In the genomic region with DNA sequence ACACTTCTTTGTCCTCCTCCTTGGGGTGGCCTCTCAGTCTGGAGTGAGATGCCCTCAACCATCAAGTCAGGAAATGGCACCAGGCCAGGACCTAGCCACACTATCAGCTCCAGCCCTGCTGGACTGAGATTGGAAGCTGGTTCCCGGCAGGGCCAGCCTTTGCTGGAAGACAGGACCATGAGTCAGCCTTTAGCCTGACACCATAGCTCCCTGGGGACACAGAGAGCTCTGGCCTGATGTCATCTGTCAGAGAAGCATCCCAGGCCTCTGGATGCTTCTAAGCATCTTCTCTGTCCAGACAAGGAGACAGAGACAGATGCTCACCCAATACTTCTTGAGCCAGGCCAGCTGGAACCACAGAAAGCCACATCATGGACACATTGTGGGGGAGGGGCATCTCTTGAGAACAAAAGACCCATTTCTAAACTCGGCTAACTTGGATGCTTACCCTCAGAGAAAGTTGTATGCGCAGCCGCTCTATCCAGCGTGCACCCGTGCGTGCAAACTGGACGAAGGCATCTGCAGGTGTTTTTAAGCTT, we compare ENCODE assay signal across 9 mouse cellular contexts. TPM values are rescaled to one million over a fixed set of nuclear protein-coding genes. Genes with fewer than 3 reads are reported as not detected.
DNase-seq lines count a peak whose midpoint lies in the region; ATAC-seq lines count a peak whose summit lies in the region.
"Had no signal": no experiment of that assay in that cellular context is flagged by ENCODE, and none has a peak within 500 bp of the region (broad histone marks: within the 10 kb centered on the region; RNA-seq: fewer than 3 reads in every experiment).

No protein-coding gene starts in this region.

- H3K36me3 ChIP-seq in forebrain, embryonic 16.5 days (ENCODE audit: control insufficient read depth, insufficient read depth) = no peaks in the 10 kb centered on the region
- H3K36me3 ChIP-seq in hindbrain, embryonic 15.5 days = no peaks in the 10 kb centered on the region
- H3K36me3 ChIP-seq: lung, embryonic 15.5 days had no signal

- H3K27me3 ChIP-seq in forebrain, embryonic 16.5 days (replicated peaks; ENCODE audit: control insufficient read depth, insufficient read depth, low read length) = no peaks in the 10 kb centered on the region
- H3K27me3 ChIP-seq in hindbrain, embryonic 15.5 days = no peaks in the 10 kb centered on the region

- peak; percentile 42 for DNase-seq in gastrocnemius, adult 18-20 months (ENCODE audit: low spot score)
- DNase-seq in gastrocnemius, postnatal 25 days = no peak
- peak; percentile 55 for DNase-seq in 3134 (ENCODE audit: extremely low read depth, insufficient read length, low spot score)
- peak; percentile 75 for DNase-seq in brain, adult 2 months (ENCODE audit: low read depth, low spot score)
- peak; percentile 36 for DNase-seq in telencephalon, adult 2 months (ENCODE audit: low read depth, low spot score)
- no peak for DNase-seq in spleen, adult 12 weeks (ENCODE audit: low spot score)

- H3K4me1 ChIP-seq in forebrain, embryonic 16.5 days (replicated peaks; ENCODE audit: control insufficient read depth, insufficient read depth, low read length) = peaks cover 25% of the 10 kb centered on the region
- H3K4me1 ChIP-seq in hindbrain, embryonic 15.5 days (replicated peaks) = peaks cover 28% of the 10 kb centered on the region

- H3K4me3 ChIP-seq in forebrain, embryonic 16.5 days (replicated peaks; ENCODE audit: low read length) = peak overlapping the region; percentile 92
- H3K4me3 ChIP-seq in hindbrain, embryonic 15.5 days = peak overlapping the region; percentile 53
- H3K4me3 ChIP-seq: lung, embryonic 15.5 days had no signal

- 18% methylated on average over 8 of the region's 8 CpGs for WGBS in forebrain, embryonic 16.5 days
- 14% methylated on average over 8 of the region's 8 CpGs for WGBS in hindbrain, embryonic 15.5 days

- ATAC-seq in forebrain, embryonic 16.5 days = no peak
- no peak for ATAC-seq in hindbrain, embryonic 15.5 days (ENCODE audit: low FRiP score, low read depth)

- peak overlapping the region; percentile 97 for H3K9ac ChIP-seq in forebrain, embryonic 16.5 days (replicated peaks; ENCODE audit: low read depth, low read length)
- peak overlapping the region; percentile 78 for H3K9ac ChIP-seq in hindbrain, embryonic 15.5 days
- H3K9ac ChIP-seq: lung, embryonic 15.5 days had no signal

- H3K4me2 ChIP-seq in forebrain, embryonic 16.5 days (ENCODE audit: low read length) = peak overlapping the region; percentile 98
- peak overlapping the region; percentile 88 for H3K4me2 ChIP-seq in hindbrain, embryonic 15.5 days

- no peaks in the 10 kb centered on the region for H3K9me3 ChIP-seq in forebrain, embryonic 16.5 days (ENCODE audit: control insufficient read depth, low read length)
- H3K9me3 ChIP-seq in hindbrain, embryonic 15.5 days = no peaks in the 10 kb centered on the region
- H3K9me3 ChIP-seq: lung, embryonic 15.5 days had no signal

- peak overlapping the region; percentile 98 for H3K27ac ChIP-seq in forebrain, embryonic 16.5 days (ENCODE audit: low read length)
- H3K27ac ChIP-seq in hindbrain, embryonic 15.5 days (replicated peaks) = peak overlapping the region; percentile 93
- H3K27ac ChIP-seq: lung, embryonic 15.5 days had no signal

RNA-seq across cellular contexts. Expression of gene Tubb3, which starts 1.1 kb away (rescaled TPM):
- not detected for total RNA-seq in gastrocnemius, adult 18-20 months (2021)
- not detected for total RNA-seq in gastrocnemius, postnatal 25 days (2021)
- polyA plus RNA-seq in forebrain, embryonic 16.5 days (2015; fragmentation: Nextera tagmentation; extraction: Ambion mirVana) = 1,828 and 2,004 TPM in 2 replicates
- 1,757 and 1,788 TPM in 2 replicates for polyA plus RNA-seq in hindbrain, embryonic 15.5 days (2015; fragmentation: Nextera tagmentation; extraction: Ambion mirVana)

RNA-seq across cellular contexts. Expression of gene Mc1r, which starts 3.2 kb away (rescaled TPM):
- not detected for total RNA-seq in gastrocnemius, adult 18-20 months (2021)
- total RNA-seq in gastrocnemius, postnatal 25 days (2021) = not detected
- 0.09 and 0.12 TPM in 2 replicates for polyA plus RNA-seq in forebrain, embryonic 16.5 days (2015; fragmentation: Nextera tagmentation; extraction: Ambion mirVana)
- 0.06 and 0.16 TPM in 2 replicates for polyA plus RNA-seq in hindbrain, embryonic 15.5 days (2015; fragmentation: Nextera tagmentation; extraction: Ambion mirVana)
- polyA plus RNA-seq: lung, embryonic 15.5 days had no signal

RNA-seq across cellular contexts. Expression of gene Def8, which starts 13.2 kb away (rescaled TPM):
- total RNA-seq in gastrocnemius, adult 18-20 months (2021) = 10 to 100 TPM; 34.6 to 43.7 TPM
- total RNA-seq in gastrocnemius, postnatal 25 days (2021) = 10 to 100 TPM; 37.8 to 38.2 TPM
- polyA plus RNA-seq in forebrain, embryonic 16.5 days (2015; fragmentation: Nextera tagmentation; extraction: Ambion mirVana) = 43.9 and 48.3 TPM in 2 replicates
- 48.6 and 51.6 TPM in 2 replicates for polyA plus RNA-seq in hindbrain, embryonic 15.5 days (2015; fragmentation: Nextera tagmentation; extraction: Ambion mirVana)

RNA-seq across cellular contexts. Expression of gene Tcf25, which starts 36.6 kb away (rescaled TPM):
- total RNA-seq in gastrocnemius, adult 18-20 months (2021) = 100 to 1,000 TPM; 128 to 130 TPM
- total RNA-seq in gastrocnemius, postnatal 25 days (2021) = 100 to 1,000 TPM; 112 to 128 TPM
- 283 and 303 TPM in 2 replicates for polyA plus RNA-seq in forebrain, embryonic 16.5 days (2015; fragmentation: Nextera tagmentation; extraction: Ambion mirVana)
- polyA plus RNA-seq in hindbrain, embryonic 15.5 days (2015; fragmentation: Nextera tagmentation; extraction: Ambion mirVana) = 332 and 377 TPM in 2 replicates

Comparison
In these comparisons a context has a peak if more than half of its experiments do, and no peak if none do; other contexts are left out.
1. DNase-seq: peak in gastrocnemius, adult 18-20 months (single experiment), 3134 (single experiment), brain, adult 2 months (single experiment) and telencephalon, adult 2 months (single experiment); none in gastrocnemius, postnatal 25 days (single experiment) and spleen, adult 12 weeks (single experiment).